Mouse (Mus musculus): ENCODE data around the gene S100a2. TPM values are rescaled to one million over a fixed set of nuclear protein-coding genes. Genes with fewer than 3 reads are reported as not detected.
A peak's percentile ranks its signal among the peaks of the same experiment; 100 is the strongest.

S100a2 gene
- not detected for total RNA-seq (2021)

DNA sequence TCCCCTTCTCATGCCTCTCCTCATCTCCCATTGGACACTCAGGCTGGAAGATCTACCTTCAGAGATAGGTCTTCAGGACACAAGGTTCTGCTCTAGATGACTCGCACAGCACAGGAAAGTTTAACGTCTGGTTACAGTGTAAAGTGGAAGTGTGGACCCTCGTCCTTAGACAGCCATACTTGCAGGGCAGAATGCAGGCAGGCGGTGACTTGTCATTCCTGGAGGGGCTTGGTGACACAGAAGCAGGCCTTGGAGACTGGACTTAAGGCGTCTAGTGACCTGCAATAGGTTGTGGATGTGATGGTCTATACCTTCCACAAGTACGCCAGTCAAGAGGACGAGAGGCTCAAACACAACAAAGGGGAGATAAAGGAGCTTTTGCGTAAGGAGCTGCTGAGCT lies at the start of gene S100a2:
Gene S100a2 (plus strand): TSS at position 301 of the 400 bp plus-strand sequence.
- no peak for DNase-seq (ENCODE audit: low spot score in 2 of 2)
- intact Hi-C loops (cut with DNase I): no loop called here

DNA sequence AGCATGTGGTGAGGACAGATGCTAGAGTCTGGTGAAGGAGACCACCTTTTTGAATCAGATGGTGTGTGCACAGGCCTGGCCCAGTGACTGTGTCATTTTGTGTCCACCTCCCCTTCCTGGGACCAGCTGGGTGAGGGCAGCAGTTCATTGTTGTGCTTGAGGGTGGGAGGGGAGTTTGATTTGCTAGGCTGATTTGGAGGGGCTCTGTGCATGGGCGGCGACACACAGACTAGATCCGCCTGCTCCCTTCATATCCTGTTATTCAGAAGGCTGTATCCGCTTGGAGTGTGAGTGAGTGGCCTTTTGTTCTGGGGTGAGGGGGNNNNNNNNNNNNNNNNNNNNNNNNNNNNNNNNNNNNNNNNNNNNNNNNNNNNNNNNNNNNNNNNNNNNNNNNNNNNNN lies 49.1 kb upstream of the S100a2 start:
- DNase-seq (ENCODE audit: low spot score in 2 of 2): no peak
- intact Hi-C loops (cut with DNase I): no loop called here

DNA sequence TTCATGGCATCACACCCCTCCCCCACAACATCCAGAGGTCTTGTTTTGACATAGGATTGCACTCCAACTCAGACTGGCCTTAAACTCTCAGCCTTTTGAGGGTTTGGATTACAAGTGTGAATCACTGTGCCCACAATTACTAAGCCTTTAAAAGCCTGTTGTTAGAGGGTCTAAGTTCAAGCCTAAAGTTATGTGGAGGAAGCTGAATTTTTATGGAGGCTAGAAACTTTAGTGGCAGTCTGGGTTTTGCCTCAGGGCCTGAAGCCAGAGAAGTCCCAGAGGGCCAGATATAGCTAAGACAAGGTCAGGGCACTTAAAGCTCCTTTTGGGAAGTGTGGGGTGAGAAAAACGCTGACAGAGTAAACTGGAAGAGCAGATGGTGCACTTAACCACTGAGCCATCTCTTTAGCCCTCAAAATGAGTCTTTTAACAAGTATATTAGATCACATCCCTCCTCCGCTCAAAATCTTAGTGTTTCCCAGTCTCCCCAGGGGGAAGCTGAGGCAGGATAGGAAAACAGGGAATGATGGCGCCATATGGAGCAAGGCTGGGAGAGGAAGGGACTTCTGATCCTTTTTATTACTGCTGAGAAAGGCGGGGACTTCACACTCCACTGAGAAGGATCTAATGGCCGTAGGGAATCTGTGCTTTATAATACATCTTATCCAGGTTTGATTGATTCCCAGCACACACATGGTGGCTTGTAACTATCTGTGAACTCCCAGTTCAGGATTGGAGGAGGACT lies 40.2 kb upstream of the S100a2 start:
- intact Hi-C loops (cut with DNase I): no loop called here
- DNase-seq (ENCODE audit: low spot score in 2 of 2): no peak

DNA sequence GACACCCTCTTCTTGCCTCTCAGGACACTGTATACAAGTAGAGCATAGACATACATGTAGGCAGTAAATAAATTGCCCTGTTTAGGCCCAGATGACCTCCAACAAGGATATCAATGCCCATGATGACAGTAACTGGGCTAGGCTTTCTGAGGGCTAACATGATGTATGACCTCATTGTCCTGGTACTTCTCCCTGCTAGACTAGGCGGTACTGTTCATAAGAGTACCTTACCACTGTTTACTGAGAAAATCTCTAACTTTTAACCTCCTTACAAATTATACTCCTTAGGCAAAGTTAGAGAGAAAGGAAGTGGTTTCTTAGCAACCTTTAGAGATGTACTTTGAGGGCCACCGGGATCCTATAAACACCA lies 39.6 kb upstream of the S100a2 start:
- intact Hi-C loops (cut with DNase I): no loop called here
- no peak for DNase-seq (ENCODE audit: low spot score in 2 of 2)

DNA sequence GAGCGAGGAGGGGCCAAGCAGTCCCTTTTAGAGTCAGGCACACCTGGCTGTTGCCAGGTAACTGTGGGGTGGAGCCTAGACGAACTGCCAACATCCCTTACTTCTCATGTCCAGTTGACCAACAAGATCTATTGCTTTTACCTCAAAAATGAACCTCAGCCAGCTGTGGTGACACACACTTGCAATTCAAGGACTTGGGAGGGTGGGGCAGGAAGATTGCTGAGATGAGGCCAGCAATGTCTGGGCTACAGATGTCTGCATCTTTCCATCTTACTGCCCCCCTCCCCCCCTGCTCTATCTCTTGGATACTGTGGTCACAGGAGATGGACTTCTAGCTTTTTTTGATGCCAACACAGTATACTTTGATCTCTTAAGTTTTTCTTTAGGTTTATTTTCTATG lies 37.8 kb upstream of the S100a2 start:
- DNase-seq (ENCODE audit: low spot score in 2 of 2): no peak
- intact Hi-C loops (cut with DNase I): no loop called here

DNA sequence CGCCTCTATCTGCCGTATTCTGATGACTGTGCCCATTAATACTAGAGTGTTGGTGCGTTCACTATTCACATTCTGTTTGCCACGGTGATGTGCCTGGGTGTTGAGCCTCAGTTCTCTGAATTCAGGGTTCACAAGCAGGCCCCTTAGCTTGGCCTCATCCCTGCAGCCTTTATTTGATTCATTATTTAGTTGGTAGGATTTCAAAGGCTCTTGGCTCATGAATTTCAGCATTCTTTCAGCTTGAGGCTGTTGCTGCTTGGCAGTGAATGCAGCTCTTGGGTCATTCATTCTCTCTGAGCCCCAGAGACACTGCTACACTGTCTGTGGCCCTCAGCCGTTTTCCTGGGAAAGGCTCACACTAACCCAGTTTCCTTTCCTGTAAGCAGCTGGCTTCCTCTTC lies 34.1 kb upstream of the S100a2 start:
- intact Hi-C loops (cut with DNase I): no loop called here
- DNase-seq (ENCODE audit: low spot score in 2 of 2): no peak

DNA sequence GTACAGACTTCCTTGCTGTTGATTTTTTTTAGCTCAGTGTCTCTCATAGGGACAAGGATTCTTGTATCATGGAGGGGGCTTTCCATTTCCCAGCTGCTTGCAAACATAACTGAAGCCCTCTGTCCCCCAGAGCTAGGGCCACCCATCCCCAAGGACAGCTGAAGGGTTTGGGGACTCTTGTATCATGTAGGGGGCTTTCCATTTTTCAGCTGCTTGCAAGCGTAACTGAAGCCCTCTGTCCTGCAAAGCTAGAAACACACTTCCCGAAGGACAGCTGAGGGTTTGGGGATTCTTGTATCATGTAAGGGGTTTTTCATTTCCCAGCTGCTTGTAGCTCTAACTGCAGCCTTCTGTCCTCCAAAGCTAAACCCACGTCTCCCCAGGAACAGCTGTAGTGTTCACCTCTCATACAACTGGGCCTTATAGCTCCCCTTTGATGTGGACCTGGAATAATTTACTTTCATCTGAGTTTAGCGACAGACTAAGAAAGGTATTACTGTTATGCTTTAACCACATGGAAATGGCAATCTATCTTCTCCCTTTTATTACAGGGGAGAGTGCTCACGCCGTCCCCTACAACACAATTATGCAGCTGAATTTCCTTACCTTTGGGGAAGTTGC lies 29.9 kb upstream of the S100a2 start, which contains the start of gene S100a3:
Gene S100a3 (plus strand): TSS at position 571 of the 621 bp plus-strand sequence.
- no peak for DNase-seq (ENCODE audit: low spot score in 2 of 2)
- intact Hi-C loops (cut with DNase I): no loop called here

DNA sequence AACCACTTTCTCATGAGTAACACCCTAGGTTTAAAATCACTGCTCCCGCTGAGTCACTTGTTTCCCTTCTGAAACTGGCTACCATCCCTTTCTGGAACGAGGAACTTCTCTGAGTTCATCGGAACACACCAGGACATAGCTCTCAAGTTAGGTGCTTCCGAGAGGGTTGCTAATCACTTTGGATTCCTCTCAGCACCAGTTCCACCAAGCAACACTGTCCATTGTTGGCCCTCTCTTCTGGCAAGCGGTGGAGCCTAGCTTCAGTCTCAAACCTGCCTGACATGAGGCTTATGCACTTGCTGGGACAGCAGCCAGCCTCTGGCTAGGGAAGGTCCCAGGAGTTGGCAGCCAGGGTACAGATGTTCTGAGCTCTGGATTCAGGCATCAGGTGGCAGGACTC lies 15.4 kb upstream of the S100a2 start:
- DNase-seq (ENCODE audit: low spot score in 2 of 2): no peak
- intact Hi-C loops (cut with DNase I): loop anchor here (5.0 kb wide), 1 partner anchor 47 kb away; the partner anchor contains the start of gene S100a14

DNA sequence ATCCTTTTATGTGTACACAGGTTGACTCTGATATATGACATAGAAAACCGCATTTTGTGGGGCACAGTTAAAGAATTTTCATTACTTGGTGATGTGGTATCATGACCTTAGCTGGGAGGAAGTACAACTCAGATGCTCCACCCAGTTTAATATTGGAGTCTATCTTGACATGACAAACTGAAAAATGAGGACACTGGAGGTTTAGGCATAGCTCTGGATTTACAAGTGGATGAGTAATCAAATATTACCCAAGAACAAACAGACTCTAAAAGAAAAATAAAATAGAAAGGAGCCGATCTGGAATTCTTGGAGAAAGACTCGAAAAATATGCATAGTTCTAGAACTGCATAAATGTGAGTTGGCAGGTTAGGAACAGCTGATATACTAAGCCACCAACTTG lies 14.7 kb upstream of the S100a2 start:
- intact Hi-C loops (cut with DNase I): loop anchor here (5.0 kb wide), 1 partner anchor 48 kb away; the partner anchor contains the start of gene S100a14
- no peak for DNase-seq (ENCODE audit: low spot score in 2 of 2)

DNA sequence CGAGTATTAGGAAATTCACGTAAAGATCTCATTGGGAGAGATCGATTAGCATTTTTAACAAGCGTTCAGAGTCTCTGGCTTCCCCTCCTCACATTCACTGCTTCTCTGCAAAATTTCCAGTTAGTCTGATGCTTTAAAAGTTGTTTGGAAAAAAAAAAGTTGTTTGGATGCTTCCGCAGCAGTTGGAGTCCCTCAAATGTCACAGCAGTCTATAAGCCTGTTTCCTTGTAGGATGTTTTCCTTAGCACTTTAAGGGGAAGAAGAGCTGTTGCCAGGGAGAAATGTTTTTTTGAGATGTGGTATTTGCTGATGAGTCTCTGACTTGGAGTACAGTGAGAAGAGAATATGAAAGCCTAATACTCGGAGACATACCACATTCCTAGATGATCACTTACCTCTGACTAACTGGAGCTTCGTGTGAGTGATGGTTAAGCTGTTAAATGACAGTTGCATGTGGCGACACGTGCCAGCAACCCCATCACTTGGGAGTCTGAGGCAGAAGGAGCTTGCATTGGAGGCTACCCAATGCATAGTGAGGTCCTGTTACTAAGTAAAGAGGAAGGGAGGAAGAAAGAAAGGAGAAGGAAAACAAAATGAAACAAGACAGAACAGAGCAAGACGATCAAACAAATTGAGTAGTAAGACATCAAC lies 13.6 kb upstream of the S100a2 start:
- no peak for DNase-seq (ENCODE audit: low spot score in 2 of 2)
- intact Hi-C loops (cut with DNase I): loop anchor here (5.0 kb wide), 1 partner anchor 49 kb away; the partner anchor contains the start of gene S100a14

DNA sequence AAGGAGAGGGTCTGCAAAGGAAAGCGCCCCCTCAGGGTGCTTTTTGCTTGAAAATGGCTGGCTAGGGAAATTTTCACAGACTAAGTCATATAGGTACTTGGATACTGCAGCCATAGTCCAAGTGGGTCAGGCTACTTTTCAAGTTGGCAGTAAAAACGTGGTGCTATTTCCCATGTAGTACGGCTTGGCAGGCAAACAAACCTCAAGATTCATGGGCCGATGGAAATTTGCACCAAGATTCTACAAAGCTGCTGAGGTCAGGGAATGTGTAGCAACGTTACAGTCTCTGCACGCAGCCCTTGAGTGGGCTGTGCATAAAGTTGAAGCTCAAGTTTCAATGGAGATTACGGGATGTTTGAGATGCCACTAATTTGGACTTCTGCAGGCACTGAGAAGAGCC lies 10.6 kb upstream of the S100a2 start:
- intact Hi-C loops (cut with DNase I): loop anchor here (5.0 kb wide), 1 partner anchor 52 kb away; the partner anchor contains the start of gene S100a14
- no peak for DNase-seq (ENCODE audit: low spot score in 2 of 2)

DNA sequence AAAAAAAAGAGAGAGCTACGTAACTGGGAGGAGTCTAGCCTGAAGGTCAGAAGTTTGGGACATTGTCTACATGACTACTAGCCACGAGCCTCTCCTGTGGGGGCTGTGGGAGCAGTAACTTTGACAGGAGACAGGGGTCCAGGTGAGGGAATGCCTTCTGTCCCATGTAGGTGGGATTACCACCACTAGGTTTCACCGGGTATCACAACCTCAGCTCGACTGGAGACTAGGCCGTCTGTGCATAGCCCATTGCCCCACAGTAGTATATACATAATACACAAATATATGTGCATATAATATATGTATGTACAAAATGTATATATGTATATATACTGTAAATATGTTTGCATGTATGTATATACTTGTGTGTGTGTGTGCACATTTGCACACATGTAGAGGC lies 8.9 kb upstream of the S100a2 start:
- intact Hi-C loops (cut with DNase I): no loop called here

DNA sequence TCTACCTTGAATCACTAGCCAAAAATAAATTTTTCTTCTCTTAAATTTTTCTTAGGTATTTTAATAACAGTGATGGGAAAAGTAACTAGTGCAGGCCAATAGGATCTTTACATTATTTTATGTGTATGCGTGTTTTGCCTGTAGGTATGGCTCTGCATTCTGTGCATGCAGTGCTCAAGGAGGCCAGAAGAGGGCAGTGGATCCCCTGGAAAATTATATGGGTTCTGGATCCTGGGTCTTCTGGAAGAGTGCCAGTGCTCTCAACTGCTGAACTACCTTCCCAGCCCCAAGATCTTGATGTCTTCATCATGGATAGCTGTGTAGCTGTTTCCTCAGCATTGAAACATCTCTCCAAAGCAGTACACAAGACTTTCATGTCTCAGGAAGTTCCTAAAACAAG lies 7.9 kb upstream of the S100a2 start:
- no peak for DNase-seq (ENCODE audit: low spot score in 2 of 2)
- intact Hi-C loops (cut with DNase I): no loop called here

More for the DNA sequence above, 8.9 kb upstream of the S100a2 start:
- no peak for DNase-seq (ENCODE audit: low spot score in 2 of 2)

DNA sequence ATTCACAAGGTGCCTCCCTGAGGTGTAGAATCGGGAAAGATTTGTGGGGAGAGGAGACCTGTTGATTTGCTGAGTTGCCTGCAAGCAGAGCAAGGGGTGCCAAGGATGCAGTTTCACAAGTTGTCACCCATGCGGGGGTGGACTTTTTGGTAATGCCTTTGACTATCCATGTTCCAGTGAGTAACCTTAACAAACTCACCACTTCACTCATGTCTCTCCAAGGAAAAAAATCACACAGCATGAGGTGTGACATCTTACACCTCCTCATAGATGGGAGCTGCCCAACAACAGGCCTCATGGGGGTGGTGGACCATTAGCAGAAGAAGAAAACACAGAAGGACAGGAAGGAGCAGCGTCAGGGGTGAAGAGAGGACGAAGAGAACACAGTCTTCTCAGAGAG lies 7.5 kb upstream of the S100a2 start:
- intact Hi-C loops (cut with DNase I): no loop called here
- no peak for DNase-seq (ENCODE audit: low spot score in 2 of 2)

DNA sequence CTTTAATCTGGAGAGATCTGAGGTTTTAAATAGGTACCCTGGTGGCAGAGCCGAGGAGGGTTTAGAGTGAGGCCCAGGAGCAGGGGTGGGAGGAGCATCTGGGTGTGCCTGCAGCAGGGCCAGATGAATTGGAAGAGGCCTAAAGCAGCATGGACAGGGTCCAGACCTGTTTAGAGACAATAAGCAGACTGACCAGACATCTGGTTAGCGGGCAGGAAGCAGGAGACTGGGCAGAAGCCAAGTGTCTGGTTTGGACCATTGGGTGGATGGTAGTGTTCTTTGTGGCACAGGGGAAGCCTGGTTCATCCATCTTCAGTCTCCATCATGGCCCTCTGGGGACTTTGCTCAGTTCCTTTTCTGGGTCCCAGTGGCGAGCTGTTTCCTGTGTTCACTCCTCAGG lies 6.2 kb upstream of the S100a2 start:
- no peak for DNase-seq (ENCODE audit: low spot score in 2 of 2)
- intact Hi-C loops (cut with DNase I): no loop called here

DNA sequence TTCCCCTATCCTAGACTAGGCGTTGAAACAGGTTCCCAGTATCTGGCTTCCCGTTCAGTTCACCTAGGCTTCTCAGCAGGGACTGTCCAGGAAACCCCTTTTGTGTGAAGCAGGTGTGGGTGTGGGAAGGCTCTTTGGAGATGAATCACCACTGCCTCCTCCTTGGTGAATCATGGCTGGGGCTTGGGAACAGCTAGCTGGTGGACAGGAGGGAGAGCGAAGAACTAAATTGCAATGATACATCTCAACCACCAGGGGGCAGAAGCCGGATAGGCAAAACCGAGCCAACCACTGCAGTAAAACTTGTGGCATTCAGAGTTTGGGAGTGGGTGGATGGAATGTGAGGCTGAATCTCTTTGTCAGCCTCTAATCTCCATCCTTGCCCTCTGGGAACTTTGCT lies 4.5 kb upstream of the S100a2 start:
- intact Hi-C loops (cut with DNase I): loop anchor here (1.0 kb wide), 1 partner anchor 30 kb away; no protein-coding TSS in a partner anchor
- DNase-seq (ENCODE audit: low spot score in 2 of 2): peak; percentile 72 to 74

DNA sequence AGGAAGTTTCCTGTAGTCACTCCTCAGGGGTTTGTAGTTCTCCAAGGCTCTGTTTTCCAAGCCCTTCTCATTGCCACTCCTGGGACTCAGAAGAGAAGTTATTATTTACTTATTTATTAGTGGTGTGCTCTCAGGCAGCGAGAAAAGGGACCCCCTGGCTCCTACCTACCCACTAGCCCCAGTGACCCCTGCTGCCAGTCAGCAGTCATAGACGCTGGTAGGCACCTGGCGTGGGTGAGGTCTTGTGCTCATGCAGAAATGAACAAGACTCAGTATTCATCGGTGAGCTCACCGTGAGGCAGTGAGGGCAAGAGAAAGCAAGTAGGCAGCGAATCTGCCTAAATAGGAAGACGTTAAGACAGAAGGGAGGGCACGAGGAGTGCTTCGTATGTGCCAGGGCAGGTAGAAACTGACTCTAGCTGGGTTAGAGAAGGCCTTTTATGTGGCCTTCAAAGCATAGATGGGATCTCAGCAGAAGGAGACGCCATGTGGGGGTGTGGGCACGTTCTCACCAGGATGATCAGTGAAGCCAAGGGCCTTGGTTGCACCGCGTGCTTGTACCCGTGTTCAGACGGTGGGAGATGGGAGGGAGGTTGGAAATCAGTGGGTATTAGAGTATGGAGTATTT lies 3.9 kb upstream of the S100a2 start:
- no peak for DNase-seq (ENCODE audit: low spot score in 2 of 2)
- intact Hi-C loops (cut with DNase I): loop anchor here (2.0 kb wide), 1 partner anchor 63 kb away; no protein-coding TSS in a partner anchor

DNA sequence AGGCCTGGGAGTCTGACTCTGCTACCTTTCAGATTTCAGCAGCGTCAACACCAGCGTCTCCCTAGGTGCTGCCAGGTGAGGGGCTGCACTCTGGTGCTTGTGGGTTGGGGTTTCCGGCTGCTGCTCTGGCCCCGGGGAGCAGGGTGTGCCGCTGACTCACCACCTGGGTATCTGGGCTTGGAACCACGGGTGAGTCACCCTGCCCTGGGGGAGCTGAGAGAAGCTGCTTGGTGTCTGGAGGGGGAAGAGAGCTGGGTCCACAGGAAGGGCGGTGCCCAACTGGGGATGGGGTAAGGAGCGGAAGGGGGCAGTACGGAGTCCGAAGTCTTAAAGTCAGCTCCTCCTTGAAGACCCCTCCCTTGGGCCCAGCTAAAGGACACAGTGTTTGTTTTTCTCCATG lies 3.1 kb upstream of the S100a2 start:
- intact Hi-C loops (cut with DNase I): loop anchor here (1.0 to 2.0 kb wide), 2 partner anchors 25 to 62 kb away; partner anchors contain the start of gene S100a6
- DNase-seq (ENCODE audit: low spot score in 2 of 2): peak in 1 of 2 experiments; percentile 38

DNA sequence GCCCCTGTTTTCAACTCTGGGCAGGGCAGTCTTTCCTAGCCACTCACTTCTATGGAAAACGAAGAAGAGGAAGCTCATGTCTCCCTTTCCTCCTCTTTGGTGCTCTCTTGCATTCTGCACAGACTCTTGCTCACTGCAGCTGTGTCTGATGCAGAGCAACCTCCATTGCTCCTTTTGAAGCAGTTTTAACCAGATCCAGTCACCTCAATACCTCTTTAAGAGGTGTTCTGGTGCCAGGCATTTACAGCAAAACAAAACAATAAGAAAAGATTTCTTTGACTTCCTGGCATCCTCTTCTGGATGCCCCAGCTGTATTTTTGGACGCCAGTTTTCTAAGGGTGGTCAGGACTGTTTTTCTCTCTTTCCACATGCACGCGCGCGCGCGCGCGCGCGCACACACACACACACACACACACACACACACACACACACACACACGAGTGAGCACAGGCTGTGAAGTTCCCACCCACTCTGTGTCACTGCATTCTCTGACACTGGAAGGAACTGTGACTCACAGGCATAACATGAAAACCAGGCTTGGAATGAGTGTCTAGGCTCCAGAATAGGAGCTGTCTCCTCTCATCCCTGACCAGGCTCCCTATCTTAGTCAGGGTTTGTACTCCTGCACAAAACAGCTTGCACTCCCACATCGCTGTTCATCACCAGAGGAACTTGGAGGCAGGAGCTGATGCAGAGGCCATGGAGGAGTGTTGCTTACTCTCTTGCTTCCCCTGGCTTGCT lies 2.5 kb upstream of the S100a2 start:
- peak; percentile 46 to 66 for DNase-seq (ENCODE audit: low spot score in 2 of 2)
- intact Hi-C loops (cut with DNase I): loop anchor here (1.0 to 2.0 kb wide), 2 partner anchors 25 to 61 kb away; partner anchors contain the start of gene S100a6

Data from left cerebral cortex, postnatal 36 days (tissue).